Mouse (Mus musculus) heart, postnatal 0 days (tissue): ENCODE data around the gene Wdr4.

ENCODE experiments used
- CTCF ChIP-seq: IDR thresholded peaks from 2 replicates; pipeline ENCODE4 v1.5.1; 2016; ENCODE audit warnings: antibody characterized with exemption, control low read depth, low read depth
- EP300 ChIP-seq: IDR thresholded peaks from 2 replicates; pipeline ENCODE4 v1.6.1; 2016; ENCODE audit warnings: antibody characterized with exemption, low read depth

- no peak for TF ChIP-seq CTCF
- no peak for TF ChIP-seq EP300
Measured at GRCm38 (mm10) chr17:31547974-31548373, 28.2 kb upstream of the Wdr4 start.
